Mouse (Mus musculus): Measurements from ENCODE around the gene Ankrd55.

Gene Ankrd55

DNA sequence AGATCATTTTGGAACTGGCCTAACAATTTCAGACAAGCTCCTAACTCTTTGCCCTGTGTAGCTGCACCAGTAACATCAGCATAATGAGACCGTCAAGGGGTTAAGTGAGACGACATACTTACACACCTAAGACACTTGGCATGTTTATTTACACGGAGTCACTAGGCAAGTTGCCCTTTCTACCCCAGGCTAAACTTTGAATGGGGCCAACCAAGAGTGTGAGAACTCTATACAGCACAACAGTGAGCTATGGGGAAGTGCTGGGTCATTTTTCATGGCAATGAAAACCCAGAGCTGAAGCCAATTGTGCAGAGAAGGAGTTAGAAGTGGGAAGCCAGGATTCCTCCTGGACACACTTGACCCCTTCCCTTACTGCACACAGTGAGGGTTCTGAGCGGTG, 94.2 kb downstream of the Ankrd55 start:
- DNase-seq (ENCODE audit: low spot score), result no peak

DNA sequence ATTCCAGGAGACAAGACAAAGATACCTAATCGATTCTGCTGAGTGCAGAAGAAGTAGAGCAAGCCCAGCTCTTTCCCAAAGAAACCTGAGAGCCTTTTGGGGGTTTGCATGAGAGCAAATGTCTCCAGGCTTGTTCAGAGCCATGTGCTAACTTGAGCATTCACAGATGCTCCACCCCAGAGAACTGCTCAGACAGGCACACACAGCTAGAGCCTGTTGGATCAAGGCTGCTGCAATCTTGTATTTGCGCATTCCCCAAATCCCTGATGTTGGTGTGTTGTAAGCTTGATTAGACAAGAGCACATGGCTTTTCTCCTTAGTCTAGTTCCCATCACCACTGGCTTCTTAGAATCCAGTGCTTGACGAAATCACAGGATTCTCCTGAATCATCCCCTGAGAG, 94.7 kb downstream of the Ankrd55 start:
- no peak for DNase-seq (ENCODE audit: low spot score)

DNA sequence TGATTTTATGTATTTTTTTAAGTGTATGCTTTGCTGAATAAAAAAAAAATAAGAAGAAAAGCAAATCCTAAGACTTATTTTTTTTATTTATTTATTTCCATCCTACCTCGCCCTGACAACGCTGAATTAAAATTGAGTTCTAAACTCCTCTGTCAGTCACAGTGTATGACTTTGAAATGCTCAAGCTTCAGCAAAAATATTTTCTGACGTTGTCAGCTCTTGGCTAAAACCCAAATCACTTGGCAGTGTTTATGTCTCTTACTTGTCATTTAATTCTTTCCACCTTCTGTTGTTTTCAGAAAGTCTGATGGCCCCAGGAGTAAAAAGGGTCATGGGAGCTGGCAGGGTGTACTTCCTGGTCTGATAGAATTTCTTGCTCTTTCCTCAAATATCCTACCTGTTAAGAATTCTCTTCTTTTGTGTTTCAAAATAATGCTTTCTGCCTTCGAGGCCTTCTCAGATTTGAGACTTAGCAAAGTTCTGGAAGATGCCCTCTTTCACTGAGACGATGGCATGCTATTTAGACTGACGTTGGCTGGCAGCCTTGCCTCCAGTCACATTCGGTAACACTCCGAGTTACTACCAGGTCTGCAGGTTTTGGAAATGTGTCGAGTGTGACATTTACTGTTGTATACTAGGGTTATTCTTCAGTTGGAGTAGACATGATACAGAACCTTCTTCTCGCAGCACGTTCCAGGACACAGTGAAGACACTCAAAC, 95.8 kb downstream of the Ankrd55 start:
- DNase-seq (ENCODE audit: low spot score), result no peak

DNA sequence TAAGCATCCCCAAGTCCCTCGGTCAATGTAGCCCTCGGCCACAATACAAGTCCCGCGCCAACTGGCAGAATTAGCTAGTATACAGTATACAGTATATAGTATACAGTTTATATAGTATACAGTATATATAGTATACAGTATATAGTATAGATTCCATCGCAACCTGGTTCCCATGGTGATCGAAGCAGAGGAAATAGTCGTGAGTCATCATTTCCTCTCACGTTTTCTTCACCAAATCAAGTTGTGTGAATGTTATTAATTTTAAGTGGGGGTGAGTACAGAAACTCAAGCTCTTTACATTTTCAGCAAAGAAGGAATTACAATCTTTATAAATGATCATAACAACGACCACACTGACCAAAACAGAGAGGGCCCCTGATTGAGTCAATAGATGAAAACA, 96.8 kb downstream of the Ankrd55 start:
- no peak for DNase-seq (ENCODE audit: low spot score)

DNA sequence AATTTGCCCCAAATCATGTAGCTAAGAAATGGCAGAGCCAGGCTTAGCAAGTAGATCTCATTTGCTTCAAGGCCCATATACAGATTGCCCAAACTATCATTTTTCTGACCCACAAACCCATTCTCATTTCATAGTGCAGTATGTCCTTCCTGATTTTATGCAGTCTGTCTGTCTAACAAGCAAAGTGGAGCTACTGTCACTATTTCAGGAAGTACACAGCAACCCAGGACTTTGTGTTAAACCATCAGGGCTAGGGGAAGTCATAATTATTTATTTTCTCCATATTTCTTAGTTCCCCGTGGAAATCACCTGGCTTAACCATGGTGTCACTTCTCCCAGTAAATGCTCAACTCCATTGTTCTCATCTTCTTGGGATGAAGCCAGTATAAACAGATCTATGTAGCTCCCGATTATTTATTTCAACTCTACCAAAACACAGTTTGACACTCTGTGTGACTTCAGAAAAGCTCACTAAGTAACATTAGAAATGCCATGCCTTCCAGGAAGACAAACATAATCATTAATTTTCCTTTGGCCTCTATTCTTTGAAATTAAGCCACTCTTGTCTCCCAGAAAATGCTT, 98.3 kb downstream of the Ankrd55 start:
- DNase-seq (ENCODE audit: low spot score), result no peak

DNA sequence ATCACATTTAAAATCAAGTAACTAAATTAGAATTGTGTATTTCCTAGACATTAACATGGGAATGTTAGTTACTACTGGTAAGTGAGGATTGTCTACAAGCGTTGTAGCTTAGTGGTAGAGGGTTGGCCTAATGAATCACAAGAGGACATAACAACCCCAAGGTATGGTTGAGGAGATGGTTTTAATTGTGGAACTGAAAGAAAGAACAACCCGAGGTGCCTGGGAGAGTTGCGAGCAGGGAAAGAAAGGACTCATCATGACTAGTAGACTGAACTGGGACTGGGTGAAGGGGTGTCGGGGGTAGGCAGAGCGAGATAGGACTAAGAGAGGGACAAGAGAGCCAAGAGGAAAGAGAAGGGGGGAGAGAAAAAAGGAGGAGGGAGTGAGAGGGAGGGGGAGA, 99.0 kb downstream of the Ankrd55 start:
- no peak for DNase-seq (ENCODE audit: low spot score)

GRCm38 (mm10) chr13:112388176-112388575, 99.9 kb downstream of the Ankrd55 start:
- no peak for DNase-seq (ENCODE audit: low spot score)

- no peak for DNase-seq (ENCODE audit: low spot score)
These were observed 102.0 kb downstream of the Ankrd55 start for GRCm38 (mm10) chr13:112390206-112390605.

DNA sequence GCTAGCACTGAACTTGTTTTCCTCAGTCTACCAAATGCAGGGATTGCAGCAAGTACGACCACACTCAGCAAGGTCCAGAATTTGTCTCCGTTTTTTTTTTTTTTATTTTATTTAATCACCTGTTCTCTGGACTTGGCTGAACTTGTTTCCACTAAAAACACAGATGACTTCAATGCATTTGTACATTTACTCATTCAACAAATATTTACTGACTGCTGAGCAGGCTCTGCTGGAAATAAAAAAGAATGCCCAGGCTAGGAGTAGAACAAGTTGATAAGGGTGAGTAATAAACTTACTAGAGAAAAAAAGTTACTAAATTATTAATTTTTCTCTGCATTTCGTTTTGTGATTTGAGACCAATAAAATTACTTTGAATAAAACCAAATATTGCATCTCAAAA, 103.1 kb downstream of the Ankrd55 start:
- DNase-seq (ENCODE audit: low spot score), result no peak

- DNase-seq (ENCODE audit: low spot score), result no peak
These were observed 105.1 kb downstream of the Ankrd55 start for GRCm38 (mm10) chr13:112393356-112393755.

- no peak for DNase-seq (ENCODE audit: low spot score)
These were observed 106.0 kb downstream of the Ankrd55 start for GRCm38 (mm10) chr13:112394271-112394670.

- DNase-seq (ENCODE audit: low spot score), result no peak
These were observed 116.5 kb downstream of the Ankrd55 start for GRCm38 (mm10) chr13:112404723-112405122.

GRCm38 (mm10) chr13:112405184-112405583, 116.9 kb downstream of the Ankrd55 start:
- no peak for DNase-seq (ENCODE audit: low spot score)

- no peak for DNase-seq (ENCODE audit: low spot score)
These were observed 118.4 kb downstream of the Ankrd55 start for GRCm38 (mm10) chr13:112406618-112407017.

GRCm38 (mm10) chr13:112407181-112407700, 119.0 kb downstream of the Ankrd55 start:
- no peak for DNase-seq (ENCODE audit: low spot score)

GRCm38 (mm10) chr13:112407776-112408490, 119.7 kb downstream of the Ankrd55 start:
- no peak for DNase-seq (ENCODE audit: low spot score)

DNA sequence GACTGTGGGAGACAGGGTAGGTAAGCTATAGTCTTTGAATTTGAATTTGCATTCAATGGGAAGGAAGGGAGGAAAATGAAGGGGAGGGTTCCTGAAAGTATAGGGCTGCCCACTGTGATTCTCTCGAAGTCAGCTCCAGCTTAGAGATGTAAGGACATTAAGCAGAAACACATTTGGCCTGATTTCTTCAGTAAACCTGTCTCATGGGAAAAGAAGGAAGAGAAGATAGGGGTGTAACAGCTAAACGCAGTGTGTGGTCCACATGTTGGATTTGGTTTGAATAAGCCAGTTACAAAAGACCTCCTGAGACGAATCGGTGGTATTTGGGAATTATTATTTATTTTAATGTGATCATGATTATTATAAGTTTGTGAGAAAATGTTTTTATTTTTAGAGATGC, 120.5 kb downstream of the Ankrd55 start:
- no peak for DNase-seq (ENCODE audit: low spot score)

DNA sequence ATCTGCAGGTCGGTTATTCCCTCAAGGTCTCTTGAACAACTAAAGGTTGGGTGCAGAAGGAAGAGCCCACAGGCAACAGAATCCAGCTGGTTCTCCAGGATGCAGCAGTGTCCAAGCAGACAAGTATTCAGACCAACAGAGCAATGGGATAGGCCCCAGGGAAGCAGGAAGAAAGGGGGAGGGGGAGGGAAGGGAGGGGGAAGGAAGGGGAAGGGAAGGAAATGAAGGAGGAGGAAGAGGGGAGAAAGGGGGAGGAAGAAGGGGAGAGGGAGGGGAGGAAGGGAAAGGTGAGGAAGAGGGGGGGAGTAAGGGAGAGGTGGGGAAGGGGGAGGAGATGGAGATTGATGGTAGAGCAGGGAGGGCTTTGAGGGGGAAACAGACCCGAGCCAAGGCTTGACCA, 121.1 kb downstream of the Ankrd55 start:
- no peak for DNase-seq (ENCODE audit: low spot score)

DNA sequence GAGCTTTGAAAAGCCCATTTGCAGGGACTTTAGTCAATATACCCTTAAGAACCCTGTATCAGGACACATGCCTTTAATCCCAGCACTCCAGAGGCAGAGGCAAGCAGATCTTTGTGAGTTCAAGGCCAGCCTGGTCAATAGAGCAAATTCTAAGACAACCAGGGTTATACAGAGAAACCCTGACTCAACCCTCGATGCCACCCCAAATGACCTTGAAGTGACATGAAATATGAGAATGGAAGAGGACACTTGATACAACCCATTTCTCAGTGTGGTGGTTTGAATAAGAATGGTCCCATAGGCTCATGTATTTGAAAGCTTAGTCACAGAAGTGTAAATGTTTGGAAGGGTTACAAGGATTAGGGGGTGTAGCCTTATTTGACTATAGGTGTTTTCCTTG, 121.6 kb downstream of the Ankrd55 start:
- no peak for DNase-seq (ENCODE audit: low spot score)

- DNase-seq (ENCODE audit: low spot score), result no peak
These were observed 122.2 kb downstream of the Ankrd55 start for GRCm38 (mm10) chr13:112410461-112410860.

DNA sequence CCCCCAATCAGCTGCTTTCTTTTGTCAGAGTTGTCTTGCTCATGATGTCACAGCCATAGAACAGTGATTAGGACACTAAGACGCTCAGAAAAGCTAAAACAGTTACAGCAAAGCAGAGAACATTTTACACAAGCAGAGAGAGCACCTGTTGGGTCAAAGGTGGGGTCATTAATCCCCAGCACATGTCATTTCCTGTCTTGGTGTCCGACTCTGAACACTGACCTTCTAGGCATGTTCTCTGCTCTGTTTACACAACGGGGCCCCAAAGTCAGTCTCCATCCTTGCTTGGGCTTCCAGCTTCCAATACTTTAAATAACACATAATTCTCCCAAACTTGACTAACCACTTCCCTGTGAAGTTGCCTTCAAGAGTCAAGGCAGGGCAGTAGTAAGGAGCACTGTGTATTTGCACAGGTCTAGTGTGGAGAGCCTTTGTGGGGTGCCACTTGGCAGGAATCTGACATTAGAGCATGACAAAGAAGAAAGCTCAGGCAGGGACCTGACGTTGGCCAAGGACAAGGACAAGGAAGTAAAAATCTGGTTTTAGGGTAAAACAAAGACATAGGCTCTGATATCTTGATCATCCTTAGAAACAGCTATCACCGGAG, 123.1 kb downstream of the Ankrd55 start:
- no peak for DNase-seq (ENCODE audit: low spot score)

- no peak for DNase-seq (ENCODE audit: low spot score)
These were observed 124.0 kb downstream of the Ankrd55 start for GRCm38 (mm10) chr13:112412251-112412650.

GRCm38 (mm10) chr13:112412824-112413223, 124.6 kb downstream of the Ankrd55 start:
- no peak for DNase-seq (ENCODE audit: low spot score)

Data from ovary, postnatal 10 days (tissue).